ENCODE assay signal across 8 mouse cellular contexts in the genomic region with DNA sequence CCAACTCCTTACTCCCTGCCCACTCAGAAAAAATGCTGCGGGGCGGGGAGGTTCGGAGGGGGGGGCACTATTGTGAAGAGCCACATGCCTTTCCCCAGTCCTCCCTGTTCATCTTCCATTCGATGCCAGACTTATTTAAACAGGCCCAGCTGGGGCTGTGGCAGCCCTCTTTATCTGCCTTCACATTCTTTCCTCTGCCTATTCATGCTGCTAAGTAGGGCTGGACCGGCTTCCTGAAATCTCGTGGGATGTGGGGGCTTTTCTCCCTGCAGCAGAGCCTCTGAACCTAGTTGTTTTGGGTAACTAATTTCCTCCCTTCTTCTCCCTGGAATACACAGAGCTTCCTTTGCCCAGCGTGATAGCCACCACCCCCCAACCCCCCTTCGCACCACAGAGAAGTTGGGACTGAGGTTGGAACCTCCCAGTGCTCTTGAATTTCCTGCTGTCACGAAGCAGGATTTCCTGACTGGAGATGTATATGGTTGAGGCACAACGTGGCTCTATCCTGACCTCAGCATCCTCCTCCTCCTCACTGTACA.
A peak's percentile ranks its signal among the peaks of the same experiment; 100 is the strongest.
DNase-seq lines count a peak whose midpoint lies in the region; ATAC-seq and TF ChIP-seq lines count a peak whose summit lies in the region.

No protein-coding gene starts in this region.

- no peak for TF ChIP-seq POLR2A in brain, embryonic 14.5 days (IDR thresholded peaks at IDR 0.05; ENCODE audit: borderline replicate concordance, extremely low read depth, insufficient read depth, insufficient read length, poor library complexity, severe bottlenecking)

- H3K4me2 ChIP-seq in intestine, embryonic 16.5 days (ENCODE audit: low read depth, low read length), result no peak overlapping the region
- H3K4me2 ChIP-seq in lung, embryonic 16.5 days (ENCODE audit: low read depth, low read length), result 0 out of 2 replicates have a peak overlapping the region, but pooled peaks have one; percentile 2

- WGBS in intestine, embryonic 16.5 days, result 19% methylated on average over 10 of the region's 10 CpGs
- WGBS in lung, embryonic 16.5 days, result 11% methylated on average over 10 of the region's 10 CpGs

- H3K27ac ChIP-seq in intestine, embryonic 16.5 days (ENCODE audit: low read length), result peak overlapping the region; percentile 26; the same call in 1 of the 2 replicates
- peak overlapping the region; percentile 90 for H3K27ac ChIP-seq in lung, embryonic 16.5 days (ENCODE audit: low read length)

- intact Hi-C loops in left cerebral cortex, postnatal 4 days (cut with DNase I), result no loop called here

- H3K36me3 ChIP-seq in intestine, embryonic 16.5 days (ENCODE audit: control insufficient read depth, insufficient read depth, low read length), result no peaks in the 10 kb centered on the region
- no peaks in the 10 kb centered on the region for H3K36me3 ChIP-seq in lung, embryonic 16.5 days (ENCODE audit: control insufficient read depth, insufficient read depth, low read length)

- ATAC-seq in intestine, embryonic 16.5 days, result peak; percentile 53; the same call in 1 of the 2 replicates
- peak; percentile 89 for ATAC-seq in lung, embryonic 16.5 days (ENCODE audit: low read depth)

- no peak for TF ChIP-seq CTCF in brain, embryonic 14.5 days (IDR thresholded peaks at IDR 0.05; ENCODE audit: borderline replicate concordance, extremely low read depth, insufficient read depth, insufficient read length)

- no peak overlapping the region for H3K9ac ChIP-seq in intestine, embryonic 16.5 days (ENCODE audit: low read depth, low read length)
- no peak overlapping the region for H3K9ac ChIP-seq in lung, embryonic 16.5 days (ENCODE audit: low read length)

- DNase-seq in brain, embryonic 14.5 days (ENCODE audit: low read depth), result peak; percentile 76
- DNase-seq in forelimb bud, embryonic 11.5 days (ENCODE audit: low read depth, low spot score), result peak; percentile 26
- no peak for DNase-seq in left cerebral cortex, postnatal 4 days
- DNase-seq in cerebellum, adult 11 months, result no peak
- DNase-seq in spleen, postnatal 10 days (ENCODE audit: low spot score in 2 of 2), result no peak
- DNase-seq in ovary, postnatal 10 days (ENCODE audit: low spot score), result no peak

- H3K4me1 ChIP-seq in intestine, embryonic 16.5 days (ENCODE audit: control insufficient read depth, insufficient read depth, low read length), result peaks cover 6% of the 10 kb centered on the region; the same call in 1 of the 2 replicates
- H3K4me1 ChIP-seq in lung, embryonic 16.5 days (replicated peaks; ENCODE audit: control insufficient read depth, insufficient read depth, low read length), result peaks cover 4% of the 10 kb centered on the region

- no peaks in the 10 kb centered on the region for H3K9me3 ChIP-seq in intestine, embryonic 16.5 days (ENCODE audit: control insufficient read depth, low read length)
- H3K9me3 ChIP-seq in lung, embryonic 16.5 days (ENCODE audit: control insufficient read depth, low read length), result no peaks in the 10 kb centered on the region

- no peaks in the 10 kb centered on the region for H3K27me3 ChIP-seq in intestine, embryonic 16.5 days (replicated peaks; ENCODE audit: control insufficient read depth, insufficient read depth, low read length)
- no peaks in the 10 kb centered on the region for H3K27me3 ChIP-seq in lung, embryonic 16.5 days (ENCODE audit: control insufficient read depth, insufficient read depth, low read depth, low read length)

- H3K4me3 ChIP-seq in intestine, embryonic 16.5 days (ENCODE audit: low read length), result no peak overlapping the region
- H3K4me3 ChIP-seq in lung, embryonic 16.5 days (ENCODE audit: low read length), result no peak overlapping the region

Comparison
In these comparisons a context has a peak if more than half of its experiments do, and no peak if none do; other contexts are left out.
1. DNase-seq: peak in brain, embryonic 14.5 days (single experiment) and forelimb bud, embryonic 11.5 days (single experiment); none in left cerebral cortex, postnatal 4 days (single experiment), cerebellum, adult 11 months (single experiment), spleen, postnatal 10 days (0 of 2) and ovary, postnatal 10 days (single experiment).